In the genomic region with DNA sequence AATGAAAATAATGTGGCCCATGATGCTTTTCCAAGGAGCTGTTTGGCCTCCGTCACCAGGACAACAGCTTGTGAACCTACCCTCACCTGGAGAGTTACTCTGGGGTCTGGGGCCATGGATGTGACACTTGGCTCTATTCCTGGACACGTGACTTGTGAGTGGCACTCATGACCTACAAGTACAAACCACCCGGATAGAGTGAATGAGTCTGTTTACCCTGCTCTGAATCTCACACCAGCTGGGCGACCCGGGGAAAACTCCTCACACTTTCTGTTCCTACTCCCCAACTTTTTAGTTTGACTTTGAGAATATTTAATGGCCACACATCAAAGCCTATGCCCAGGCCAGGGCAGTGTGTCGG, we compare ENCODE assay signal across 15 mouse cellular contexts.
"Had no signal": no experiment of that assay in that cellular context is flagged by ENCODE, and none has a peak within 500 bp of the region (broad histone marks: within the 10 kb centered on the region; RNA-seq: fewer than 3 reads in every experiment).

No protein-coding gene starts in this region.

- H3K9ac ChIP-seq: hindbrain, embryonic 13.5 days; limb, embryonic 13.5 days; liver, embryonic 14.5 days; midbrain, embryonic 12.5 days had no signal

- H3K4me2 ChIP-seq: hindbrain, embryonic 13.5 days; midbrain, embryonic 12.5 days had no signal

- H3K27ac ChIP-seq: hindbrain, embryonic 13.5 days; hindbrain, postnatal 0 days; kidney, postnatal 0 days; layer of hippocampus, adult 2 months; limb, embryonic 13.5 days; liver, embryonic 14.5 days; midbrain, embryonic 12.5 days had no signal

- ATAC-seq: hindbrain, postnatal 0 days; midbrain, embryonic 16.5 days had no signal

- H3K9me3 ChIP-seq: hindbrain, embryonic 13.5 days; limb, embryonic 13.5 days; midbrain, embryonic 12.5 days had no signal

- H3K36me3 ChIP-seq: hindbrain, embryonic 13.5 days; limb, embryonic 13.5 days; midbrain, embryonic 12.5 days had no signal

- H3K4me3 ChIP-seq: hindbrain, embryonic 13.5 days; layer of hippocampus, adult 2 months; limb, embryonic 13.5 days; midbrain, embryonic 12.5 days had no signal

- DNase-seq: left cerebral cortex, postnatal 4 days; lung, adult 18-20 months; lung, postnatal 36 days; right cerebral cortex, postnatal 4 days; spleen, adult 18-20 months; thymus, adult 18-20 months; thymus, postnatal 14 days had no signal

- H3K27me3 ChIP-seq: limb, embryonic 13.5 days; midbrain, embryonic 12.5 days had no signal
